Mouse (Mus musculus): ENCODE measurements around the gene Adarb1.
"Not testable (repeated sequence)": the region's sequence is repeated elsewhere in the genome, so short reads cannot be mapped to it uniquely, and the experiment has no call there.

Gene Adarb1

DNA sequence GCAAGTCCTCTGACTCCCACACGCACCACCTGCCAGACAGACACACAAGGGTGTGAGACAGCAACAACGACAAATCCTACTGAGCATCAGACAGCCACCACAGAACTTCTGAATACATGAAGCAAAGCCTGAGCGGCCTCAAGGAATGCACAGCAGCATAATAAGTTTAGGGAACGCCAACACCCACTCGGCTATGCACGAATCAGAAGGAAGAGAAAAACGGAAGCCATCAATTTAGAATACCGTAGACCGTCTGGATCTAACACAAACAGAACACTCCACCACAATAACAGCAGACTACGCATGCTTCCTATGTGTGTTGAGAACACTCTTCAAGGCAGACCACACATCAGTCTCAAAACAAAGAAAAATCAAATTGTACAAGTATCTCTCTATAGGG lies 109.1 kb downstream of the Adarb1 start:
- DNase-seq (ENCODE audit: low spot score) = no peak

DNA sequence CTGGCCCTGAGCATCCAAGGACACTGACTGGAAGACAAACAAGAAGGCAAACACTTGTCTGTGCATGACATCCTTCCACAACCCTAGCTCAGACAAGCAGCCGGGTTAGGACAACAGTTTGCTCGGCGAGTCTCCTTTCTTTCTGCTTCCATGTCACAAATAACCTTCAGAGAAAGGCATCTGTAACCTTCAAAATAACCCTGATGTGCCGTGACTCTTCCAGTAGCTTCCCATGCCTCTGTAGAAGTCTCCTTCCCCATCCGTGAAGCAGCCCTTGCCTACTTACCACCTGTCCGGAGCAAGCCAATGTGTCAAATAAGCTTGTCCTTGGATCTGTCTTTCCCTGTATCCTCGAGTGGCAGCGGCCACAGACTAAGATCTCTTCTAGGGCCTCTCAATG lies 112.3 kb downstream of the Adarb1 start:
- DNase-seq (ENCODE audit: low spot score) = no peak

DNA sequence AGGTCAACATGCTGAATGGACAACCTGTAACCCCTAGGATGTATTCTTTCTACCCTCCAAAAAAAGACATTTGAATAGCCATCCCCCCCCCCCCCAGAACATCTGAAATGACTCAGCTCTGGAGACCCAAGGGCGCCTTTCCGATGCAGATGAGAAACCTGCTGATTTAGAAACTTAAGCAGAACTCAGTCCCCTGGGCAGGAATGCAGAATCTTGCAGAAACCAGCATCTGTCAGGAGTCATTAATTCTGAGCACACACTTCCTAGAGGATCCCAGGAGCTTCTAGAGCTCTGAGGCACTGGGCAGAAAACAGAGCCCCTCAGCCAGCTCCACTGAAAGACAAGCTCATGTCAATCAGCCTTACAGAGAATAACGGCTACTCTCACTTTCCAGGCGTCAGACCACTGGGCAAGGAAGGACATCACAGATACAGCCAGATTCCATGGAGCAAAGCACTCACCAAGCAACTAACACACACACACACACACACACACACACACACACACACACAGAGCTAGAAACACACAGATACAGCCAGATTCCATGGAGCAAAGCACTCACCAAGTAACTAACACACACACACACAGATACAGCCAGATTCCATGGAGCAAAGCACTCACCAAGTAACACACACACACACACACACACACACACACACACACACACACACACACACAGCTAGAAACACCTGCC lies 113.1 kb downstream of the Adarb1 start:
- no peak for DNase-seq (ENCODE audit: low spot score)

- DNase-seq (ENCODE audit: low spot score) = no peak
These were observed 113.7 kb downstream of the Adarb1 start for GRCm38 (mm10) chr10:77304362-77304761.

- no peak for DNase-seq (ENCODE audit: low spot score)
These were observed 117.2 kb downstream of the Adarb1 start for GRCm38 (mm10) chr10:77300934-77301297.

- no peak for DNase-seq (ENCODE audit: low spot score)
These were observed 117.7 kb downstream of the Adarb1 start for GRCm38 (mm10) chr10:77300237-77300933.

GRCm38 (mm10) chr10:77299194-77299593 lies 118.9 kb downstream of the Adarb1 start:
- no peak for DNase-seq (ENCODE audit: low spot score)

- no peak for DNase-seq (ENCODE audit: low spot score)
These were observed 119.4 kb downstream of the Adarb1 start for GRCm38 (mm10) chr10:77298621-77299020.

DNA sequence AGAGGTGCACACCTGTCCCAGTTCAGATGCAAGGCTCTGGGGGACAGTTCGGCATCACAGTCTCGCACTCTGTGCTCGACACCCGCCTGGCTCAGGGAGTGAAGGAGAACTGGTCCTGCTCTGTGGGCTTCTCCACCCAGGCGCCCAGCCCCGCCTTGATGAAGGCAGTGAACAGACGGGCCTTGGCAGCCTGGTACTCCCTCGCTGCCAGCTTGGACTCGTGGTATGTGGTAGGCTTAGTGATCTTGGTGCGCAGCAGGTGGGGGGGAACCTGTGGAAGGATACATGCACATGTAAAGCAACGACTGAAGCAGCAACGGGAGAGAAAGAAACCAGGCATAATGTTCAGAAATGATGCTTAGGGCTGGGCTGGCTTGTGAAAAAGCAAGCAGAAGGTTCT lies 123.4 kb downstream of the Adarb1 start:
- DNase-seq (ENCODE audit: low spot score) = no peak

DNA sequence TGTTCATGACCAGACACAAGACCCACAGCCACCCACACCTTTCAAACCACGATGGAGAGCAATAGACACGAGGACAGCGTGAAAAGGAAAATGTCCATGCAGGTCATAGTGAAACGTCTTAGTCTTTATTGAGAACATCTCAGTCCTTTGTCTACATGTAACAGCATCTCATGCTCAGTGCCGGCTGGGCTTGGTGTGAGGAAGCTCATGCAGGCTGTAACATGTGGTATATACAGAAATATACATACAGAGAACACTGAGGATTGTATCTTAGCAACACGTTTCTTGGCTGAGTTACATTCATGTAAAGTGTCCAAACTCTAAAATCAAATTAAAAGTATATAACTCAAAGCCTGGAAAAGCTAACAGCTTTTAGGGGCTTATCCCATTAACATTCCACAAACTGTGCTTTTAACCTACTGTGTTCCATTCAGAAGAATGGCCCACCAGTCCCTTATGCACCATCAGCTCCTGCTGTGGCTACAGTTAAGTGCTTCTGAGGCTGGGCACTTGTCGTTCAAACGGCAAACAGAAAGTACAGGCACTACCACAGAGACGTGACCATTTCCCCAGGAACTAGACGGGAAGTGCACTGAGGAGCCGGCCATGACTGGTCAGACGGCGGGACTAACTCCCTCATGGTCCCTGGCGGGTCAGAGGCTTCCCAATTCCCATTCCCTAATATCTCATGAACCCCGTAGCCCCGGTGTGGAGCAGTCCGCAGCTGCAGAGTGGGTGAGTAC lies 127.3 kb downstream of the Adarb1 start:
- DNase-seq (ENCODE audit: low spot score) = no peak

DNA sequence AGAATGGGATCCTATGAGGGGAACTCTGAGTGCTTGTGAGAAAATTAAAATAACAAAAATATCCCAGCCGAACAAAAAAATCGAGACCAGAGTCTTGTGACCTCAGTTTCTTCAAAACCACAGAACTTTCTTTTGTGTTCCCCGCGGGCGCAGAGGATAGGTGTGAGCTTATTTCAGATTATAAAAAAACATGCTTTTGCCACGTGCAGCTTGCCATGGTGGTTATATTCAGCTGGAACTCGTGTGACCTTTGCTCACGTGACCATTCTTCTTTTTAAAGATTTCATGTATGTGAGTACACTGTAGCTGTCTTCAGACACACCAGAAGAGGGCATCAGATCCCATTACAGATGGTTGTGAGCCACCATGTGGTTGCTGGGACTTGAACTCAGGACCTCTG lies 128.5 kb downstream of the Adarb1 start:
- no peak for DNase-seq (ENCODE audit: low spot score)

- DNase-seq (ENCODE audit: low spot score) = no peak
These were observed 129.4 kb downstream of the Adarb1 start for GRCm38 (mm10) chr10:77288639-77289195.

- no peak for DNase-seq (ENCODE audit: low spot score)
These were observed 130.4 kb downstream of the Adarb1 start for GRCm38 (mm10) chr10:77287626-77288025.

GRCm38 (mm10) chr10:77284832-77285231 lies 133.2 kb downstream of the Adarb1 start:
- no peak for DNase-seq (ENCODE audit: low spot score)

DNA sequence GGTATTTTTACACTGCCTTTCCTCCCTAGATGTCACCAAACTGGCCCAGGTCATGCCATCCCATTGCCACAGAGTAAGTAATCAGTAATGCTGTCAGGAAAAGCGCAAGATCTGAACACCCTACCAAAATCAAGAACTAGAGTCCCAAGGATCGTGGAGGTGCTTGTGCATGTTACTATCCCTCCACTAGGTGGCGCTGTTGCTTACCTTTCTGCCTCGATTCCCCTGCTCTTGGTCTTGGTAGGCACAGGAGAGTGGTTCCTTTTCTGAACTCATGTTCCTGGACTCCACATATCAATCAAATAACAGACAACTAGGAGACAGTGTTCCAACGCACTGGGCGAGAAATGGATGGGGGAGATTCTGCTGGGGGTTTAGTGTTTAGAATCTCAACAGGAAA lies 135.2 kb downstream of the Adarb1 start:
- peak; percentile 72 for DNase-seq (ENCODE audit: low spot score)

- DNase-seq (ENCODE audit: low spot score) = not testable (repeated sequence)
These were observed 136.0 kb downstream of the Adarb1 start for GRCm38 (mm10) chr10:77282085-77282484.

GRCm38 (mm10) chr10:77273798-77274197 lies 144.3 kb downstream of the Adarb1 start:
- DNase-seq (ENCODE audit: low spot score) = no peak

DNA sequence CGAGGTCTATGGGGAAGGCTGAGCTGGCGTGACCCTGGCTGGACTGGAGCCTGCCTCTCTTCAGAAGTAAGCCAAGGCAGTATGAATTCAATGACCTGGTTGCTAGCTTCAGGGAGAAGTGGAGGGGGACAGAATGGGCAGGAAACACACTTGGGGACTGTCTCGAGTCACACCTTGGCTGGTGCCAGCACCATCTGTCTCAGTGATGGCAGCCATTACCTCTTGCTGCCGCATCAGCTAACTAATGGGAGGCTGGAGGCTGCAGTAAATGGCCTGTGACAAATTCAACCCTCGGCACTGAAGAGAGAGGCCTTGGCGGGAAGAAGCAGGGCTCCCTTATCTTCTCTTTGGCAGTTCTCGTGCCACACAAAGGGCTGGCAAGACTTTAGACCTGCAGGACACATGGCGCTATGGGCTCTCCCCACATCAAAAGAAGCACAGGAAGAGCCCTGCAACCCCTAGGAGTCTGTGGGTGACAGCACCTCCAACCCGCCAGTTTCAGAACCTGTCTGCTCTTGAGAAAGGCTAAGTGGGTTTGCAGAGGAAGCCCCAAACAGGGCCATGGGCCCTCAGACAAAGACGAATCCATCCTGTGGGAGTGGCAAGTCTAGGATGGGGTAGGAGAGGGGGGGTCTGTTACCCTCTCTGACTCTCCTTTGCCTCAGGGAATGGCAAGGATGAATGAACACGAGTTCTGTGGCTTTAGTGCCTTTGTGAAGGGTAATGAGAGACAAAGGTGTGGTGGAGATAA lies 144.9 kb downstream of the Adarb1 start:
- no peak for DNase-seq (ENCODE audit: low spot score)

GRCm38 (mm10) chr10:77269129-77269528 lies 148.9 kb downstream of the Adarb1 start:
- DNase-seq (ENCODE audit: low spot score) = no peak

DNA sequence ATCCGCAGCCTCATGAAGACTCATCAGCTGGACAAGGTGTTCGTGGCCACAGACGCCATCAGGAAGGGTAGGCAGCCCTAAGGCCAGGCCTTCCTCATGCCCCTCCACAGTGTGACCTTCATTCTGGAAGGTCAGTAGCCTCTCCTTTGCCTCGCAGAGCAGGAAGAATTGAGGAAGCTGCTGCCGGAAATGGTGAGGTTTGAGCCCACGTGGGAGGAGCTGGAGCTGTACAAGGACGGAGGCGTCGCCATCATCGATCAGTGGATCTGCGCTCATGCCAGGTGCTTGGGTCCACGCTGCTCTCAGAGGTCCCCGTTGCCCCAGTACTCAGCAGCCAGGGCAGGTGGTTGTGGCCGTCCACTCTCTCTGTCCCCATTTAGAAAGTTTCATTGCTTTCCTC lies 151.0 kb downstream of the Adarb1 start:
- no peak for DNase-seq (ENCODE audit: low spot score)

DNA sequence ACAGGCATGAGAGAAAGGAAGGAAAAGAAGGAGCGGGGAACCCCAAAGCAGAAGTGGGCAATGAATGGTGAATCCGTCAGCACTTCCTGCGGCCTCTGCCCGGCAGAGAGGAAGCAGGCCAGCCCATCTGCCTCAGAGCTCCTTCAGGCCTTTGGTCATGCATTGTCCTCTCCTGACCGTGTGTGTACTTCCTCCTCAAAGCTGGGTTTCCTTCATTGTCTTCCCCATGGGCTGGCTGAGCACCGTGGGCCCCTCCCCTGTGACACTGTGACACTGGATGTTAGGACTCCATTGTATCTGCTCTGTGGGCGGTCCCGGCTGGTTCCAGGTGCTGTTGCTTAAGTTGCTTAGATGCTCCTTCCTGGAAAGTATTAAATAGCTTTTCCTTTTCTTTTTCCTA lies 151.8 kb downstream of the Adarb1 start:
- DNase-seq (ENCODE audit: low spot score) = no peak

All from urinary bladder, postnatal 14 days (tissue).